Mouse (Mus musculus): ENCODE data around the gene Gsdma. TPM values are rescaled to one million over a fixed set of nuclear protein-coding genes. Genes with fewer than 3 reads are reported as not detected.
A peak's percentile ranks its signal among the peaks of the same experiment; 100 is the strongest.
"Not testable (repeated sequence)": the region's sequence is repeated elsewhere in the genome, so short reads cannot be mapped to it uniquely, and the experiment has no call there.

The Gsdma gene
- polyA plus RNA-seq, 1 experiment = 0.22 TPM

- Histone ChIP-seq H3K27me3 (ENCODE audit: control insufficient read depth, insufficient read depth, low read length, poor library complexity, severe bottlenecking) (no peaks in the 10 kb centered on the region), H3K36me3 (ENCODE audit: control insufficient read depth, insufficient read depth, low read length, poor library complexity, severe bottlenecking) (no peaks in the 10 kb centered on the region), H3K4me3 (ENCODE audit: low read depth, low read length) (no peak overlapping the region), H3K9ac (ENCODE audit: low read depth, poor library complexity, severe bottlenecking) (no peak overlapping the region), H3K4me1 (ENCODE audit: control insufficient read depth, insufficient read depth, low read length) (peaks cover 2% of the 10 kb centered on the region), H3K27ac (ENCODE audit: insufficient read depth, low read length) (no peak overlapping the region), H3K9me3 (replicated peaks; ENCODE audit: control insufficient read depth, insufficient read depth, low read length, poor library complexity, severe bottlenecking) (no peaks in the 10 kb centered on the region)
- TF ChIP-seq POLR2A (IDR thresholded peaks at IDR 0.05; ENCODE audit: insufficient read depth, low read length) (no peak), EP300 (IDR thresholded peaks at IDR 0.05; ENCODE audit: insufficient read depth, low read depth, low read length) (no peak)
These were observed 8.3 kb downstream of the Gsdma start for GRCm38 (mm10) chr11:98672482-98672881.

- peak; percentile 50 for TF ChIP-seq CTCF (IDR thresholded peaks at IDR 0.05; ENCODE audit: low read depth, low read length)
- H3K9me3 ChIP-seq (replicated peaks; ENCODE audit: control insufficient read depth, insufficient read depth, low read length, poor library complexity, severe bottlenecking); H3K36me3 ChIP-seq (ENCODE audit: control insufficient read depth, insufficient read depth, low read length, poor library complexity, severe bottlenecking); H3K4me1 ChIP-seq (ENCODE audit: control insufficient read depth, insufficient read depth, low read length); H3K27ac ChIP-seq (ENCODE audit: insufficient read depth, low read length); H3K4me3 ChIP-seq (ENCODE audit: low read depth, low read length); H3K27me3 ChIP-seq (ENCODE audit: control insufficient read depth, insufficient read depth, low read length, poor library complexity, severe bottlenecking); H3K9ac ChIP-seq (ENCODE audit: low read depth, poor library complexity, severe bottlenecking): not testable (repeated sequence)
These were observed 9.0 kb downstream of the Gsdma start for GRCm38 (mm10) chr11:98673136-98673535.

- no peak for TF ChIP-seq EP300 (IDR thresholded peaks at IDR 0.05; ENCODE audit: insufficient read depth, low read depth, low read length)
- no peak for TF ChIP-seq POLR2A (IDR thresholded peaks at IDR 0.05; ENCODE audit: insufficient read depth, low read length)
- TF ChIP-seq CTCF (IDR thresholded peaks at IDR 0.05; ENCODE audit: low read depth, low read length) = no peak
- peaks cover 2% of the 10 kb centered on the region for H3K4me1 ChIP-seq (ENCODE audit: control insufficient read depth, insufficient read depth, low read length)
- H3K27me3 ChIP-seq (ENCODE audit: control insufficient read depth, insufficient read depth, low read length, poor library complexity, severe bottlenecking) = no peaks in the 10 kb centered on the region
- no peak overlapping the region for H3K9ac ChIP-seq (ENCODE audit: low read depth, poor library complexity, severe bottlenecking)
- H3K36me3 ChIP-seq (ENCODE audit: control insufficient read depth, insufficient read depth, low read length, poor library complexity, severe bottlenecking) = no peaks in the 10 kb centered on the region
- no peak overlapping the region for H3K4me3 ChIP-seq (ENCODE audit: low read depth, low read length)
- H3K27ac ChIP-seq (ENCODE audit: insufficient read depth, low read length) = 0 out of 2 replicates have a peak overlapping the region, but pooled peaks have one; percentile 36
- H3K9me3 ChIP-seq (replicated peaks; ENCODE audit: control insufficient read depth, insufficient read depth, low read length, poor library complexity, severe bottlenecking) = no peaks in the 10 kb centered on the region
These were observed 11.7 kb downstream of the Gsdma start for GRCm38 (mm10) chr11:98675829-98676363.

DNA sequence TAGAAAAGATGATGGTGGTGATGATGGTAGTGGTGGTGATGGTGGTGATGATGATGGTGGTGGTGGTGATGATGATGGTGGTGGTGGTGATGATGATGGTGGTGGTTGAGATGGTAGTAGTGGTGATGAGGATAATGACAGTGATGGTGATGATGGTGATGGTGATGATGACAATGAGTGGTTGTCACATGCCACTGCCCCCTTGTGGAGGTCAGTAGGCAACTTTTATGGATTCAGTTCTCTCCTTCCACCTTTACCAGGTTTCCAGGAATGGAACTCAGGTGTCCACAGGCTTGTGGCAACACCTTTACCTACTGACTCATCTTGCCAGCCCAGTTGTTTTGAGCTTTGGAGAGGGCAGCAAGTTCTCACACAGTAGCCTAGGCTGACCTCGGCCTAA, 15.9 kb downstream of the Gsdma start:
- H3K9ac ChIP-seq (ENCODE audit: low read depth, poor library complexity, severe bottlenecking) = no peak overlapping the region
- H3K27ac ChIP-seq (ENCODE audit: insufficient read depth, low read length) = no peak overlapping the region; the same call in 1 of the 2 replicates
- no peaks in the 10 kb centered on the region for H3K27me3 ChIP-seq (ENCODE audit: control insufficient read depth, insufficient read depth, low read length, poor library complexity, severe bottlenecking)
- H3K4me1 ChIP-seq (ENCODE audit: control insufficient read depth, insufficient read depth, low read length) = peaks cover 2% of the 10 kb centered on the region
- no peak for TF ChIP-seq CTCF (IDR thresholded peaks at IDR 0.05; ENCODE audit: low read depth, low read length)
- TF ChIP-seq EP300 (IDR thresholded peaks at IDR 0.05; ENCODE audit: insufficient read depth, low read depth, low read length) = no peak
- no peak for TF ChIP-seq POLR2A (IDR thresholded peaks at IDR 0.05; ENCODE audit: insufficient read depth, low read length)
- H3K9me3 ChIP-seq (replicated peaks; ENCODE audit: control insufficient read depth, insufficient read depth, low read length, poor library complexity, severe bottlenecking) = no peaks in the 10 kb centered on the region
- peaks cover under 1% of the 10 kb centered on the region; the same call in 1 of the 2 replicates for H3K36me3 ChIP-seq (ENCODE audit: control insufficient read depth, insufficient read depth, low read length, poor library complexity, severe bottlenecking)
- H3K4me3 ChIP-seq (ENCODE audit: low read depth, low read length) = no peak overlapping the region

DNA sequence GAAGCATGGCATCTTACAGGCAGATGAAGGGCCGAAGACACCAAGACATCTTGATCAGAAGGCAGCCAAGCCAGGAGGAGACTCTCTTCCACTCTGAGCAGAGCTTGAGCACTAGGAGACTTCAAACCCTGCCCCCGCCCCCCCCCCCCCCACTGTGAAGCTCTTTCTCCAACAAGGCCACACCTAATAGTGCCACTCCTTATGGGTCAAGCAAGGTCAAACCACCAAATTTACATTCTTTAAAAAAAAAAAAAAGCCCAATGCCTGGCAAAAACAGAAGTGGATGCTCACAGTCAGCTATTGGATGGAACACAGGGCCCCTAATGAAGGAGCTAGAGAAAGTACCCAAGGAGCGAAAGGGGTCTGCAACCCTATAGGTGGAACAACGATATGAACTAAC, 16.4 kb downstream of the Gsdma start:
- Histone ChIP-seq H3K27ac (ENCODE audit: insufficient read depth, low read length) (peak overlapping the region; percentile 36; the same call in 1 of the 2 replicates), H3K9ac (ENCODE audit: low read depth, poor library complexity, severe bottlenecking) (peak overlapping the region; percentile 60; the same call in 1 of the 2 replicates)
- not testable (repeated sequence) for H3K4me3 ChIP-seq (ENCODE audit: low read depth, low read length); H3K27me3 ChIP-seq (ENCODE audit: control insufficient read depth, insufficient read depth, low read length, poor library complexity, severe bottlenecking); H3K36me3 ChIP-seq (ENCODE audit: control insufficient read depth, insufficient read depth, low read length, poor library complexity, severe bottlenecking); H3K4me1 ChIP-seq (ENCODE audit: control insufficient read depth, insufficient read depth, low read length); H3K9me3 ChIP-seq (replicated peaks; ENCODE audit: control insufficient read depth, insufficient read depth, low read length, poor library complexity, severe bottlenecking)

DNA sequence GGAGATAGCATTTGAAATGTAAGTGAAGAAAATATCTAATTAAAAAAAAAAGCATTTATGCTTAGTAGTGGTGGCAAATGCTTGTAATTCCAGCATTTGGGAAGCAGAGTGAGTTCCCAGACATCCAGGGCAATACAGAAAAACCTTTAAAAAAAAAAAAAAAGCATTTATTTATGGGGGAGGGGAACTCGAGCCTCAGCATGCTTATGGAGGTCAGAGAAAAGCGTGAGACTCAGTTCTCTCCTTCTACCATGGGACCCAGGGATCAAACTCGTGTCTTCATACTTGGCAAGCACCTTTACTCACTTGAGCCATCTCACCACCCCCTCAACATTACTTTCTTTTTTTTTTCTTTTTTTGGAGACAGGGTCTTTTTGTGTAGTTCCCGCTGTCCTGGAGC, 17.0 kb downstream of the Gsdma start:
- Histone ChIP-seq H3K9ac (ENCODE audit: low read depth, poor library complexity, severe bottlenecking) (peak overlapping the region; percentile 60), H3K36me3 (ENCODE audit: control insufficient read depth, insufficient read depth, low read length, poor library complexity, severe bottlenecking) (peaks cover 12% of the 10 kb centered on the region), H3K27me3 (ENCODE audit: control insufficient read depth, insufficient read depth, low read length, poor library complexity, severe bottlenecking) (no peaks in the 10 kb centered on the region), H3K27ac (ENCODE audit: insufficient read depth, low read length) (peak overlapping the region; percentile 91), H3K4me3 (ENCODE audit: low read depth, low read length) (no peak overlapping the region), H3K4me1 (ENCODE audit: control insufficient read depth, insufficient read depth, low read length) (peaks cover under 1% of the 10 kb centered on the region), H3K9me3 (replicated peaks; ENCODE audit: control insufficient read depth, insufficient read depth, low read length, poor library complexity, severe bottlenecking) (no peaks in the 10 kb centered on the region)
- no peak for TF ChIP-seq EP300 (IDR thresholded peaks at IDR 0.05; ENCODE audit: insufficient read depth, low read depth, low read length)
- TF ChIP-seq POLR2A (IDR thresholded peaks at IDR 0.05; ENCODE audit: insufficient read depth, low read length) = no peak
- TF ChIP-seq CTCF (IDR thresholded peaks at IDR 0.05; ENCODE audit: low read depth, low read length) = no peak

All from ES-Bruce4 (cell line).